Mouse (Mus musculus): Measurements from ENCODE around the gene Bfsp1.

- TF ChIP-seq POLR2A (IDR thresholded peaks at IDR 0.05; ENCODE audit: low read depth, low read length): no peak
- TF ChIP-seq CTCF (IDR thresholded peaks at IDR 0.05; ENCODE audit: borderline replicate concordance, insufficient read depth, low read length): no peak
These were observed 49.2 kb upstream of the Bfsp1 start for GRCm38 (mm10) chr2:143912199-143912598.
